Mouse (Mus musculus) natural killer cell, adult 2 months (primary cell): ENCODE data around the gene Arid5b.
A peak's percentile ranks its signal among the peaks of the same experiment; 100 is the strongest.

ENCODE experiments used
- DNase-seq, 2 experiments: peaks; one replicate each; pipeline ENCODE4 v3.0.0; 2022; ENCODE audit warnings: low spot score in 2 of 2

The Arid5b gene

DNA sequence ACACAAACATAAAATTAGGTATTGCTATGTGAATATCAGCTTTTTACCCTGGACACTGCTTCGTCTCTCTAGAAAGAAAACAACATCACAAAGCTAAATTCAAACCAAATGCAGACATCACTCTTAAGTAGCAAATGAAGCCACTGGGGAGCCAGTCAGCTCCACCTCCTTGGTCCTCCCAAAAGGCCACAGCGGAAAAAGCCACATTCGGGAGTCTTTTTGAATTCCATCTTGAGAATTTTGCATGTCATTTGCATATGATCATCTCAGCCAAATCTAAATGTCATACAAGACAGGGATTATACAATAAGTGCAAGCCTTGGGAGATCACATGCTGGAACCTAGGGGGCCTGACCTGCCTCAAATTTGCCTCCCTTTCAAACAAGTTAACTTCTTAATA is 85.0 kb downstream of the Arid5b start:
- DNase-seq: no peak

DNA sequence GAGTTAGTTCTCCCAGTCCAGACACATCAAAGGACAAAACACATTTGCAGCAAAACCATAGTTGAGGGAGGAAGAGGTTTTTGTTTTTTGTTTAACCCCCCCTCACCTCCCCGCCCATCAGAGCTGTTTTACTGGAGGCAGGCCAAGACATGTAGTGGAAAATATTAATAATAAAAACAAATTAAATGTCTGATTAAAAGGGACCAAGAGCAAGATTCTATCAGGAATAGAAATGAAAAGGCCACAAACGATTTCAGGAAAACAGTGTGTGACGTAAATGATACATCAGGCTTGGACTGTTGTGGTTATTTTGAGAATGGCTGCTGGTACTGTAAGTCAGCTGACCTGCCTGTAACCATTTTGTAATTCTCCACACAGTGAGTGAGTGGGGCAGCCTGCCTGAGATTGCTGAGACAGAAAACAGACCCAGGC is 85.7 kb downstream of the Arid5b start:
- DNase-seq: peak; percentile 20 to 53

DNA sequence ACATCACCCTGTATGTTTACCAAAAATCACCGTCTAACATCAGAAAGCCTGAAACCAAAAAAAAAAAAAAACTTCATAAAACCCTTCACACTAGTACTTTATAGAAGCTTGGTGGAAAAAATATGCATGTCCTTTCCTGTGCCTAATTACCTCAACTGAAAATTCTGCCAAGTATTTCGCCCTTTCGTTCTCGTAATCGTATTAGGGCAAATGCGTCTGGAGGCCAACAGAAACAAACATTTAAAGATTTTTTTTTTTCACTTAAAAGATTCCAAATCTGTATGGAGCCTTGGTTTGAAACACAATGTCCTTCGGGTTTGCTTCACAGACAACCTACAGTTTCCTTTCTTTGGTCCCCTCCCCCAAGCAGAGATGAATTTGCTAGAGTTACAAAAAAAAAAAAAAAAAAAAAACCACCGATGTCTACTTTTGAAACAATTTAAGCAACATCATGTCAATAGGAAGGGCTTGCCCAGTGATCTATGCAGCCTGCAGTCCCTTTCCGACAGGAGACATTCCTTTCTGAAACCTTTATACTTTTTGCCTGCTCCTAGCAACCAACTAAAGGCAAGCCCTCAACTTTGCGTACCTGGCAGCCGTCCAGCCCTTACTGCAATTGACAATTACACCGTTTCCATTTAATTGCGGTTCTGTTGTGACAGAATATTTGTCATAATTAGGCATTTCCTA is 86.7 kb downstream of the Arid5b start:
- DNase-seq: peak; percentile 27 to 37

DNA sequence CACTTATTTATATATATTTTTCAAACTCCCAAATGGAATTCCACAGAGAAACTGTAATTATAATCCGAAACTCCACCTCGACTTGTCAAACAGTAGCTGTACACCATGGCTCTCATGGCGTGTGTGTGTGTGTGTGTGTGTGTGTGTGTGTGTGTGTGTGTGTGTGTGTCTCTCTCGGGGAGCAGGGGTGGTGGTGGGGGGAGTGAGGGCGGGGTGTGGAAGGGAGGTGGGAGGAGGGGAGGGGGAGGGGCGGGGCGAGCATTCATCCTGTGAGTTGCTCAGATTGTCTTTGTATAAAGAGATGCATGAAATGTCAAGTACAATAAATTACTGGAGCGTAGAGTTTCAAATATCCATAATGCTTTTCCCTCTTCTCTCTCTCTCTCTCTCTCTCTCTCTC is 87.4 kb downstream of the Arid5b start:
- DNase-seq: no peak

DNA sequence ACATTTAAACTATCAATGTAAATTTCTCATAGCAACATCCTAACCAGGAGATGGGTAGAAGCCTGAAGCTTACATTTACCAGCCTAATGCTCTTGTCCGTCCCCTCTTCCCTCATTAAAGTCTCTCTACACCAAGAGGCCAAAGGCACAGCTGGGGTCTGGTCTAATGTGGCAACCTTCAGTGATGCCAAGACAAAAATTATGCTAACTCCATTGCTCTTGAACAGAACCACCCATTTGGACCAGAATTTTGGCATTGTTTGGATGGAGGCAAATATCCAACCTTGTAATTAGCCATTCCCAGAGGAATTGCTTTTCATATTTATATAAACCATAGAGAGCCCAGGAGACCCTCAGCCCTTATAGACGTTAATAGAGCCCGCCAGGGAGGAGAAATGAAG is 88.7 kb downstream of the Arid5b start:
- no peak for DNase-seq

DNA sequence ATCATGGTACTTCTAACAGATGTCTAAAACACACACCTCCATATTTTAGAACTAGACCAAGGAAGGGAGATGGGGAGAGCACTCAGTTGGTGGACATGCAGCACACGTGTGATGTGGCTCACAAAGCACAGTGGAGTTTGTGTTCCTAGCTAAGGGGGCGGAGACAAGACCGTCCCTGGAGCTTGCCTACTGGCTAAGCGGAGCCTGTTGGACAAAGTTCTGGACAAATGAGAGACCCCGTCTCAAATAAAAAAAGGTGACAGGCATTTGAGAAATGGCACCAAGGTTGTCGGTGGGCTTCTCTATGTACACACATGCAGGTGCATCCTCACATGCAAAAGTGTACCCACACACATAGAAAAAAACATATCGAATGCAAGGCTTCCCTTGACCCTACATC is 95.4 kb downstream of the Arid5b start:
- no peak for DNase-seq

DNA sequence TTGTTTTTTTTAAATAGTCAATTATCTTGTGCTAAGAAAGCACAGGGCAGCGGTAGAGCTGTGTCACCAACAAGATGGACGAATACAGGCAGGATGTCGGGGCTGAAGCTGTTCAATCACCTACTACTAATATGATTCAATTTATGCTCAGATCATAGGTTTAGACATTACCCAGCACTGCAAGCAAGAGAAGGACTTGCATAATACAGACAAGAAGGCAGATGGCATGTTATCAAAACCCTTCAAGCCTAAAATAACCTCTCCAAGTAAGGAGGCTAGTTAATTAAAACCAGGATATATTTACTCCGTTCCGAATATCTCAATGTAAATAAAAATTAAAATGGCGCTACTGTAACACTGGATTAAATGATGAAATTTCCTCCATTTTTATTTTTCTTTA is 96.3 kb downstream of the Arid5b start:
- DNase-seq: no peak

DNA sequence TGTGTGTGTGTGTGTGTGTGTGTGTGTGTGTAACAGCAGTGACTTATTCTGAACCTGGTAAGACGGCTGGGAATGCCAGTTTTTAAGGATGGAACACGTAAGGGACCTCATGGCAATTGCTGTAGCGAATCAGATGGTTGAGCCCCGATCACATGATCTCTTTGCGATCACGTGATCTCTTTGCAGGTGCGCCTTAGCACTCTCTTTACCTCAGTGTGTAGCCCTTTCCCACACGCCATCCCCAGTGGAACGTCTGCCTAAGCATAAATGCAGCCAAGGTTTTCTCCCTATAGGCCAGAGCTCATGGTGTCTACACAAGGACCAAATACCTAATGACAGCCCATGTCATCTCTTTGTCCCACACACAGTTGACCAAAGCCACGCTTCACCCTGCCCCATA is 97.4 kb downstream of the Arid5b start:
- DNase-seq: no peak

DNA sequence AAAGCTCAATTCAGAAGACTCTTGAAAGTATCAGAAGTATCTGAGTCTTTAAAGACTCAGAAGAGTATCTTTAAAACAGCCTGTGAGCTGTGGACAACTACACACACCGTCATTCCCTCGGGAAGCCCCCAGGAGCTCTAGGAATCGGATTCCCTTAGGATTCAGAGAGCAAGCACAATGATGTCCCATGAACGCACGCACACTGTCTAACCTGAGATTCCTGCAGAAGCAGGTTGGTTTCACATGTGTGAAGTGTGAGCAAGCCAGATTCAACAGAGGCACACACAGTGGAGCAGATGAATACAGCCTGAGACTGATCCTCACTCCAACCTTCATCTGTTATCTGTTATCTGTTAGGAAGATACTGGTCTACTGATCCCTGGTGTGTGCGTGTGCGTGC is 97.8 kb downstream of the Arid5b start:
- DNase-seq: no peak

DNA sequence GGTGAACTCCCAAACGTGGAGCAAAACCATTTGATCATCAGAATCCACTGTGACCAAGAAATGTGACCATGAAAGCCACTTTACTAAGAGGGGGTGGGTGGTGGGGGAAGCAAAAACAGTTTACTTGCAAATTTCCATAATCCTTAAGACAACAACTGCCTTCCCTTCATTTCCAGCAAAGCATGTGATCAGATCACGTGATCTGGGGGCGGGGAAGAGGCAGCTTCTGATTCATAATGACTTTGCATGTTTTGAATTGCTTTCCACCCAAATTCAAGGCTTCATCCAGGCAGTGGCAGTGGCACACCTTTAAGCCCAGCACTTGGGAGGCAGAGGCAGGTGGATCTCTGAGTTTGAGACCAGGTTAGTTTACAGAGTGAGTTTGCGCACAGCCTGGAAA is 98.4 kb downstream of the Arid5b start:
- no peak for DNase-seq

DNA sequence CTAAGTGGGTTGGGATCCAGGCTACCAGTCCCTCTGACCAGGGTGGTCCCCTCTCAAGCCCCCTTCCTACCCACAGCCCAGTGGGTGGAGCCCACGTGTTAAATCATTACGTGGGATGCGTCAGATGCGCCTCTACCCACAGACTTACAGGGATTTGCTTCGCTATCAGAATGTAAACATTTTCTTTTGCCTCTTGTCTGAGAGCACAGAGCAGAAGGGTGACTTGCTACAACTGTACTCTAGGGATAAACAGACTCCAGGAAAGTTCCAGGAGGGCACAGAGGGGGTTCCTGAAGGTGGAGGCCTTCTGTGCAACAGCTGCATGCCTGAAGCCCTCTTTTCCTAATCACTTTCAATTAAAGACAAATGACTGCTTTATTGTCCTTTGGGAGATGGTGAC is 98.8 kb downstream of the Arid5b start:
- DNase-seq: no peak

DNA sequence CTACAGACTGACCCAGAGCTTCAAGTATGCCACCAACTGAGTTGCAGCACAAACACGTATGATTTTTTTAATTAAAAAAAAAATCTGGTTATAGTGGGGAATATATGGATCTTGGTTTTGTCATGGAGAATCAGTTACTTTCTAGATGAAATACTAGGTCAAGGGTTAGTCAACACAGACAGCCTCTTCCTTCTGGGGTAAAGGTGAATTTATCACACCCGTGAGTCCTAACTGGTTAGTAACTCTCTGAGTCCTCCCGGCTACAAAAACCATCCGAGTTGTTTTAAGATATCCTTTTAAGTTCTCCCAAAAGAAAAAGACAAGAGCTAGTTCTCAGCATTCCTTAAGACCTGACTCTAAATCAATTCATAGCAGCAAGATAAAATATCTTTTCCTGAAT is 99.2 kb downstream of the Arid5b start:
- no peak for DNase-seq

DNA sequence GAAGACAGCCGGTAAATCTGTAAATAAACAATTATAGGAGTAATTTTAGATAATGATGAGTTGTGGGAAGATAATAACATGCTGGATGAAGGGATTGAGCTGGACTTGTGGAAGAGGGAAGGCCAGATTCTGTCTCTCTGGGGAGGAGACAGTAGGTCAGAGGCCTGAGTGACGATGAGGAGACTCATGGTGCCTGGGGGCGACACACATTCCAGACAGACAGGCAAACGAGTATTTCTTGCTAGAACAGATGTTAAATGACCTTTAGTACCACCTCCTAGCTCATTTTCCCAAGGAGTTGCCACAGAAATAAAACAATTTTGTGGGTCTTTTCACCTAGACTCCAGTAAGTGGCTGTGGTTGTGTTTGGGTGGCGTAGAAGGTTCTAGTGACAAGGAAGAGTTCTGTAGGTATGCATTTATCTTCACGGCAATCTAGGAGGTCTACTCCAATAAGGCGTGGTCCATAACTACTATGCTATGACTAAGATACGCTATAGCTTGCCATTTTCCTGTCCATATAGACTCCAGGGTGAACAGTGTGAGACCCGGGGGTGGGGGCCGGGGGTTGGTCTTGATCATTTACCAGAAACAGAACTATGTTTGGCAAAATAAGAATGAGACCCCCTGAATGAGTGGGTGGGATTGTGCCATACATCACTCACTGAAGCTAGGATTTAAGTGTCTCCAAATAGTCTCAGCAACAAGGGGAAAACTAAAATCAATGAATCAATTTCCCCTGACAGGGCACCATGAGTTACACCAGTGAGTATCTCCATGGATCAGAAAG is 100.6 kb downstream of the Arid5b start:
- DNase-seq: no peak

DNA sequence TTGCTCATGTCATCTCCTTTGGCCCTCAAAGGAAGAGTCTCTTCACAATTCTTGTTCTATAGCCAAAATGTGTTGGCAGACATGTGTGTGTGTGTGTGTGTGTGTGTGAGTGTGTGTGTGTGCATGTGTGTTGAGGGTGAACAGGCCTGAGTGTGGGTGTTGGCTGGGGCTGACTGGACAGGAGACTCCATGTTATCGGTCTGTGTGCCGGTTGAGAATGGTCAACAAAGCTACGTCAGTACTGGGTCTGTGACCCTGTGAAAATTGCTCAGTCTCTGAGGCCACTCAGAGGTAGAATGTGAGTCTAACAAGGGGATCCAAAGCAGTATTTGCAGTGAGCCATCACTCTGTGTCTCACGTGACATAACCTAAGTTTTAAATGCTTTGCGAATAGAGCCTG is 102.7 kb downstream of the Arid5b start:
- no peak for DNase-seq

DNA sequence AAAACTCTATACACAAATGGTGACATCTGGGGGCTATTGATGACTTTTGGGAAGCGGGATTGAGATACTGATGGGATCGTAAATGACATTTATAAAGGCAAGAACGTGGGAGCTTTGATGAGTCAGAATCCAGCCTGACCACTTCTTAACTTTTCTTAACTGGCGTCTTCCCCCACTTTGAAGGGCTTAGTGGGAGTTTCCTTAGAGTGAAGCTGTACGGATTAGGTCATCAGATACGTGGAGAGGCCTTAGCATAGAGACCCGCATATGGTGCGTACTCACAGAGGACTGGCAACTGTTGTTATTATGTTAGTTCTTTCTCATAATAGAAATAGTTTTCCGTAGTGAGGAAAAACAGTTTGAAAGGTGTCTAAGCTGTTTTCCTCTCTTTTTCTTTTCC is 104.9 kb downstream of the Arid5b start:
- DNase-seq: no peak

DNA sequence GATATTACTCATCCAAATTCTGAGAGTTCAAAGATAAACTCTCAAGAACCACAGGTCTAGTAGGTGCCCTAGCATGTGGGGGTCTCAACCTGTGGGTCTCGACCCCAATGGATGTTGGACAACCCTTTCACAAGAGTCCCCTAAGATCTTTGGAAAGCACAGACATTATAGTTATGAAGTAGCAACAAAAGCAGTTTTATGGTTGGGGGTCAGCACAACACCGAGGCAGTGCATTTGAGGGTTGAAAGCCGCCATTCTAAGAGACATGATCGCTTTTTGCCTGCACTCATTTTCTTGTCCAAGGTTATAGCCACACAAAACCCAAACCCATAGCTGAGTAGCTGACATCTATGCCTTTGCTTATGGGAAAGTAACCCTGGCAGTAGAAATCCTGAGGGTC is 105.6 kb downstream of the Arid5b start:
- DNase-seq: no peak

DNA sequence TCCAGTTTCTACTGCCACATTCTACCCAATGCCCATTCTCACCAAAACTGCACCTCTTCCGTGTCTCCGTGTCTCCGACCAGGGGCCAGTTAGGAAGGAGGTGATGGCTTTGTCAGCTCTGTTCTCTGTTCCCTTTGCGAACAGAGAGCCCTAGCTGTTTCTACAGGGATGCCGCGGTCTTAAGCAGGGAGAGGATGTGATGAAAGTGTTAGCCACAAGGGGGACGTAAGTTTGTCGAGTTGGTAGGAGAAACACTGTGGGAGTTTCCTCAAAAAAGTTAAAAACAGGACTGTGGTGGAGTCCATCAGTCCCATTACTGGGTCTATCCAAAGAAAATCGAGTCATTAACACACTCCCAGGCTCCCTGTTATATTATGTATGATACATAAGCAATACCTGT is 106.6 kb downstream of the Arid5b start:
- DNase-seq: peak in 1 of 2 experiments; percentile 26

DNA sequence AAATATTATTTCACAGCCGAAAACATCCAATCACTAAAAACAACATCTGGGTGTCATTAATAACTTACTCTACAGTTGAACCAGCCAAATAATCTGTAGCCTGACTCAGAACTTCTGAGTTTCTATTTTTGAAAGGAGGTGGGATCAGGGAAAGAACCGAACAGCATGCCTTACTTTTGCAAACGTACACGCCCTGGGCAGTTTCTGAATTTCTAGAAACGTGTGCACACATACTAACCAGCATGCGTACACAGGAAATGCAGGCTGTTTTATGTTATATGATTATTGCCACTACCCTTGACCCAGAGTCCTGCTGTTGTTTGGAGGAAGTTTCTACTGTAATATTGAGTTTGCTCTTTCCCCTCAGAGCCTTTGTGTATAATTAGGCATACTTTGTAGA is 109.9 kb downstream of the Arid5b start:
- no peak for DNase-seq

DNA sequence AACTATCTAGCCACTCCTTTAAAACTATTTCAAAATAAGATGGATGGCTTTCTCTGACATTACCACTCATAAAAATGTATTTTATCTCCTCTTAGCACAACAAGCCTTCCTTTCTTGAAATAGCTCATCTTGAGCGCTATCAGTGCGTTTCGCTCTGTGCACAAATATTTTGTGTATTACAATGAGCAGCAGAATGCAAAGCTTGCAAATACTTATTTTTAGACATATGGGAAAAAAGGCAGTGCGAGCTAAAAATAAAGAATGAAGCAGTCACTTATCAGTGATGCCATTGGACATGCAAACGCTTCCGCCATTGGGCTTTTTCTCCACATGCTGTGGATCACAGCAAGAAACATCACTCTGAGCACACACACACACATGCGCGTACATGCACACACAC is 110.4 kb downstream of the Arid5b start:
- DNase-seq: no peak

DNA sequence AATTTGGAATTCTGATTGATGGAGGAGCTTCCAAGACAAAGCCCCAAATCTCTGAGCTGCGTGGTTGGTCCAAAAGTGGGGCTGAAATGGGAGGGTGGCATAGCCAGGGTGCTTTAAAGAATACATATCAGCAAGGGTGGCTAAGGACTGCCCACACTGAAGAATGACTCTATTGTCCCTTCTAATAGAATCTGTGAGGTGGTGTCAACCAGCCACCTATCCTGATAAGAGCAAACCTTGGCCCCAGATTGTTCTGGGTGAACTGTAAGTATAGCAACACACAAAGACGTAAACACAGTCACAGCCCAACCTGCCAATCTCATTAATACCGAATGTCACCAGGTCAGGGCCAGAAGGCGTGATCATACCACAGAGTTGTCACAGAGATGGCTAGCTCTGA is 111.4 kb downstream of the Arid5b start:
- DNase-seq: peak in 1 of 2 experiments; percentile 4

DNA sequence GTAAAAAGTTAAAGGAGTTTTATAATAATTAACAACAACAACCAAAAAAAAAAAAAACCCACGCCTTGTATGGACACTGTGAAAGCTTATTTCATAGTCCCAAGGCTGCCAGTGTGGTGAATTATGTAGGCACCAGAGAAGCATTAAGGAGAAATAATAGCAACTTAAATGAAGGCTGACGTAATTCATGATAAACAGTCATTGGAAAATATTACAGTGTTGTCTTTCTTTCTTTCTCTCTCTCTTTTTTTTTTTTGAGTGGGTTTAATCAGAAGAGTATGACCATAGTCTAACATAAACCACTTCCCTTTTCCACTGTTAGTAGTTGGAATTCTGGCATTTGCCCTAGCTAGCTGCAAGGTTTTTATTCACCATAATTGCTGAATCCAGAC is 111.8 kb downstream of the Arid5b start:
- DNase-seq: no peak

DNA sequence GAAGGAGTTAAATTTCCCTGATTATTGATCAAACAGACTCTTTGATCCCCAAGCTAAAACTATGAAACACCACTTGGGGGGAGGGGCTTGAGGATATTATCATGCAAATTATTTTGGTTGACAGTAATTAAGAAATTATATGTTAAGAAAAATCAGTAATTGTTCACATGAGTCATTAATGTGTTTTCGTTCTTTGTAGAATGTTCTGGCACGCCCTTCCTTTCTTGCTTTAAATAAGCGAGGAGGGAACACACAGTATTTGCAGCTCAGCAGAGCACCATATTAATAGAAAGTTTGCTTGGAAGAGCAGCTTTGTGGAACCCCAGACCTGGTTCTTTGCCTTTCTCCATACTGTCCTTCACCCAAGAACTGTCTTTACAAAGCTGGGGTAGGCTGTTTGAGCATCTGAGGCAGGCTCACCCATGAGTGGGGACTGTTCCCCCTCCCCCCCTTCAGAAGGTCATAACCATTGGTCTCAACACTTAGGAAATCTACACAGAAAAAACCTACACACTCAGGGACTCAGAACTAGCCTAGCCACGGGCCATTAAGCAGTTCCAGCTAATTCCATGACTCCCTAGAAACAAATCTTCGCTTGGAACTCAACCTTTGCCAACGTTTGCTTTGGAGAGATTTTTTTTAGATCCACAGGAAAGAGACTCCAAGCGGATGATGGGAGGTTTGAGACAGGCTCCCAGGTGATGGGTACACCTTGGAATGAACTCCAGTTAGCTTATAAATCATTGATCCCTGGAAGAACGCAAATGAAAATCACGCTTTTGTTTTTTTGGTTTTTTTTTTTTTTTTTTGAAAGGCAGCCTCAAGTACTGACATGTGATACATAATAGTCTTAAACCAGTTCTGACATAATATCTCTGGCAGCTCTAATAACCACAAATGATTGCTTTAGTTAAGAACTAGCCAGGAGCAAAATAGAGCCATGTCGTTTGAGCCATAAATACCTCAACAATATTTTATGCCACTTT is 112.5 kb downstream of the Arid5b start:
- DNase-seq: peak in 1 of 2 experiments; percentile 4
